Mouse (Mus musculus) adrenal gland, postnatal 14 days (tissue): Measurements from ENCODE around the gene Klk6. TPM values are rescaled to one million over a fixed set of nuclear protein-coding genes. Genes with fewer than 3 reads are reported as not detected.

ENCODE experiments used
- DNase-seq: peaks from one replicate; pipeline ENCODE4 v3.0.0; 2021; ENCODE audit warnings: mixed read lengths
- total RNA-seq: library from RNA; stranded (reverse); gene quantifications from 2 replicates; pipeline ENCODE4 v1.2.3, GENCODE M21; 2021

Klk6 gene
- total RNA-seq, 1 experiment from 2014 or later, result not detected

- no peak for DNase-seq
Observed at GRCm38 (mm10) chr7:43821581-43821980, 2.7 kb upstream of the Klk6 start.

- DNase-seq, result no peak
Observed at GRCm38 (mm10) chr7:43826056-43826455, 1.8 kb downstream of the Klk6 start.

GRCm38 (mm10) chr7:43827706-43828105 is 3.4 kb downstream of the Klk6 start:
- no peak for DNase-seq

GRCm38 (mm10) chr7:43829006-43829405 is 4.7 kb downstream of the Klk6 start:
- no peak for DNase-seq

- no peak for DNase-seq
Observed at GRCm38 (mm10) chr7:43841701-43842100, 17.4 kb downstream of the Klk6 start, which contains the start of gene Klk5. TSS of gene Klk5 (plus strand) at chr7:43841971.

GRCm38 (mm10) chr7:43843801-43844200 is 19.5 kb downstream of the Klk6 start:
- no peak for DNase-seq

GRCm38 (mm10) chr7:43851616-43852015 is 27.3 kb downstream of the Klk6 start:
- no peak for DNase-seq

GRCm38 (mm10) chr7:43854642-43855380 is 30.5 kb downstream of the Klk6 start:
- no peak for DNase-seq

GRCm38 (mm10) chr7:43855709-43856108 is 31.4 kb downstream of the Klk6 start:
- DNase-seq, result no peak

- DNase-seq, result no peak
Observed at GRCm38 (mm10) chr7:43856307-43856706, 32.0 kb downstream of the Klk6 start.

GRCm38 (mm10) chr7:43857501-43857900 is 33.2 kb downstream of the Klk6 start:
- DNase-seq, result no peak

GRCm38 (mm10) chr7:43860411-43860810 is 36.1 kb downstream of the Klk6 start:
- DNase-seq, result no peak

GRCm38 (mm10) chr7:43873237-43873636 is 48.9 kb downstream of the Klk6 start:
- peak; percentile 84 for DNase-seq

- no peak for DNase-seq
Observed at GRCm38 (mm10) chr7:43873674-43874073, 49.4 kb downstream of the Klk6 start.

GRCm38 (mm10) chr7:43874868-43875375 is 50.6 kb downstream of the Klk6 start:
- no peak for DNase-seq

- DNase-seq, result no peak
Observed at GRCm38 (mm10) chr7:43876444-43876843, 52.1 kb downstream of the Klk6 start.

- no peak for DNase-seq
Observed at GRCm38 (mm10) chr7:43878281-43878680, 54.0 kb downstream of the Klk6 start.

GRCm38 (mm10) chr7:43880912-43881311 is 56.6 kb downstream of the Klk6 start, which contains the start of gene Klk4:
TSS of gene Klk4 (plus strand) at chr7:43881160.
- no peak for DNase-seq

Other genes with a start within 250 kb of the Klk6 start
- gene Zfp719, start 244.9 kb upstream of the Klk6 start, total RNA-seq, result 11.9 and 16.9 TPM in 2 replicates
- not detected in 2 replicates for gene Zfp819, start 217.3 kb upstream of the Klk6 start, total RNA-seq
- gene Ceacam18, start 189.8 kb upstream of the Klk6 start, total RNA-seq, result 0.22 TPM in 1 of 2 replicates, not detected in the other
- 1.1 and 1.4 TPM in 2 replicates for gene Siglece, start 164.3 kb upstream of the Klk6 start, total RNA-seq
- gene Ctu1, start 152.5 kb upstream of the Klk6 start, total RNA-seq, result 9.3 and 10.1 TPM in 2 replicates
- gene Klk14, start 134.1 kb upstream of the Klk6 start, total RNA-seq, result not detected in 2 replicates
- gene Klk13, start 111.9 kb upstream of the Klk6 start, total RNA-seq, result not detected in 2 replicates
- not detected in 2 replicates for gene Klk12, start 55.6 kb upstream of the Klk6 start, total RNA-seq
- gene Klk11, start 49.9 kb upstream of the Klk6 start, total RNA-seq, result not detected in 2 replicates
- gene Klk10, start 43.5 kb upstream of the Klk6 start, total RNA-seq, result 0.26 TPM in 1 of 2 replicates, not detected in the other
- not detected in 2 replicates for gene Klk9, start 32.6 kb upstream of the Klk6 start, total RNA-seq
- gene Klk8, start 26.9 kb upstream of the Klk6 start, total RNA-seq, result 5.0 and 7.3 TPM in 2 replicates
- not detected in 2 replicates for gene Klk7, start 13.2 kb upstream of the Klk6 start, total RNA-seq
- gene Klk5, start 17.5 kb downstream of the Klk6 start, total RNA-seq, result not detected in 2 replicates
- not detected in 2 replicates for gene Klk4, start 56.7 kb downstream of the Klk6 start, total RNA-seq
- not detected in 2 replicates for gene Klk15, start 109.2 kb downstream of the Klk6 start, total RNA-seq
- not detected in 2 replicates for gene Klk1b8, start 126.2 kb downstream of the Klk6 start, total RNA-seq
- not detected in 2 replicates for gene Klk1b1, start 142.3 kb downstream of the Klk6 start, total RNA-seq
- gene Klk1b9, start 151.6 kb downstream of the Klk6 start, total RNA-seq, result not detected in 2 replicates
- gene Klk1b11, start 171.4 kb downstream of the Klk6 start, total RNA-seq, result not detected in 2 replicates
- not detected in 2 replicates for gene Klk1b26, start 187.7 kb downstream of the Klk6 start, total RNA-seq
- gene Klk1b27, start 227.8 kb downstream of the Klk6 start, total RNA-seq, result not detected in 2 replicates